ENCODE assay signal across 29 mouse cellular contexts in the genomic region with DNA sequence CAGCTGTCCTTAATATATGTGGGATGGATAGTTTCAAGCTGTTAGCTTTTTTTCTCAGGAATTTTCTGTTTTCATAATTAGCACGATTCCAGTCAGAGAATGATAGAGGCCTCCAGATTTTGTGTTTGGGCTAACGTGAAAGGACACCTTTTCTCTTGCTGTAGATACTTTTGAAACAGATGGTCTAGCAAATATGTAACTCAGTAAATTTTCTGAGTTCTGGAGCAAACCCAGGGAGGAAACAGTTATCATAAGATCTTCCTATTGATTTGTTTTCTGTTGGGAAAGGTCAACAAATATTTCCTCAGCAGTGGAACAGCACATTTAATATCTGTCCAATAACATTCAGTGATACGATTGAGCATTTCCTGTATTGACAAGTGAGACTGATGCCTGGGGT.
A peak's percentile ranks its signal among the peaks of the same experiment; 100 is the strongest.
DNase-seq lines count a peak whose midpoint lies in the region; ATAC-seq and TF ChIP-seq lines count a peak whose summit lies in the region.
"Had no signal": no experiment of that assay in that cellular context is flagged by ENCODE, and none has a peak within 500 bp of the region (broad histone marks: within the 10 kb centered on the region; RNA-seq: fewer than 3 reads in every experiment).

No protein-coding gene starts in this region.

- H3K9me3 ChIP-seq in lung, embryonic 14.5 days (ENCODE audit: low read depth, low read length): no peaks in the 10 kb centered on the region
- H3K9me3 ChIP-seq: embryonic facial prominence, embryonic 12.5 days; embryonic facial prominence, embryonic 15.5 days; G1E; heart, embryonic 12.5 days; heart, embryonic 15.5 days had no signal

- no peak for ATAC-seq in lung, embryonic 14.5 days (ENCODE audit: insufficient read depth)
- ATAC-seq: forebrain, embryonic 14.5 days; forebrain, postnatal 0 days; hindbrain, postnatal 0 days; inflammation-experienced regulatory T-cells, adult 6 months; Patski had no signal

- no peaks in the 10 kb centered on the region for H3K4me1 ChIP-seq in lung, embryonic 14.5 days (ENCODE audit: insufficient read depth)
- H3K4me1 ChIP-seq: embryonic facial prominence, embryonic 12.5 days; embryonic facial prominence, embryonic 15.5 days; heart, embryonic 12.5 days had no signal

- H3K27ac ChIP-seq in gastrocnemius, adult 2 months: peak overlapping the region; percentile 20; the same call in 1 of the 2 replicates
- H3K27ac ChIP-seq in lung, embryonic 14.5 days (ENCODE audit: low read depth): no peak overlapping the region
- H3K27ac ChIP-seq: embryonic facial prominence, embryonic 12.5 days; embryonic facial prominence, embryonic 15.5 days; heart, embryonic 15.5 days; hindbrain, embryonic 14.5 days; hindbrain, postnatal 0 days had no signal

- H3K4me2 ChIP-seq in lung, embryonic 14.5 days: no peak overlapping the region
- H3K4me2 ChIP-seq: embryonic facial prominence, embryonic 12.5 days; embryonic facial prominence, embryonic 15.5 days; heart, embryonic 12.5 days; heart, embryonic 15.5 days; hindbrain, embryonic 14.5 days had no signal

- no peaks in the 10 kb centered on the region for H3K27me3 ChIP-seq in lung, embryonic 14.5 days (ENCODE audit: insufficient read depth, low read length)
- H3K27me3 ChIP-seq: CH12.LX; embryonic facial prominence, embryonic 12.5 days; embryonic facial prominence, embryonic 15.5 days; heart, embryonic 12.5 days; heart, embryonic 15.5 days; Patski had no signal

- H3K36me3 ChIP-seq in lung, embryonic 14.5 days (ENCODE audit: insufficient read depth): no peaks in the 10 kb centered on the region
- H3K36me3 ChIP-seq: embryonic facial prominence, embryonic 12.5 days; embryonic facial prominence, embryonic 15.5 days; heart, embryonic 12.5 days; heart, embryonic 15.5 days had no signal

- H3K4me3 ChIP-seq in gastrocnemius, adult 2 months: no peak overlapping the region
- no peak overlapping the region for H3K4me3 ChIP-seq in lung, embryonic 14.5 days (ENCODE audit: low read depth, low read length)
- H3K4me3 ChIP-seq: embryonic facial prominence, embryonic 12.5 days; embryonic facial prominence, embryonic 15.5 days; heart, embryonic 12.5 days; heart, embryonic 15.5 days had no signal

- no peak overlapping the region for H3K9ac ChIP-seq in lung, embryonic 14.5 days
- H3K9ac ChIP-seq: embryonic facial prominence, embryonic 12.5 days; embryonic facial prominence, embryonic 15.5 days; forebrain, postnatal 0 days; heart, embryonic 12.5 days; heart, embryonic 15.5 days; hindbrain, embryonic 14.5 days had no signal

- intact Hi-C loops in gastrocnemius, adult 2 months (cut with DNase I): no loop called here
- intact Hi-C loops in gastrocnemius, postnatal 36 days (cut with DNase I): no loop called here

- DNase-seq in gastrocnemius, adult 2 months: no peak
- DNase-seq in gastrocnemius, postnatal 36 days: no peak
- DNase-seq in lung, embryonic 14.5 days: peak; percentile 3
- no peak for DNase-seq in lung, postnatal 36 days
- peak; percentile 39 for DNase-seq in brain, adult 2 months (ENCODE audit: low read depth, low spot score)
- DNase-seq in kidney, postnatal 14 days: no peak
- DNase-seq: adrenal gland, postnatal 10 days; adrenal gland, postnatal 36 days; B cell, adult 2 months; cerebellum, adult 11 months; cerebellum, adult 2 months; cerebellum, adult 9-11 months; cerebellum, postnatal 25 days; forebrain, postnatal 0 days; gastrocnemius, postnatal 14 days; heart, adult 18-20 months; heart, postnatal 10 days; heart, postnatal 36 days had no signal

- TF ChIP-seq CTCF in gastrocnemius, adult 2 months (IDR thresholded peaks at IDR 0.05): no peak
- TF ChIP-seq CTCF in lung, embryonic 14.5 days (IDR thresholded peaks at IDR 0.05; ENCODE audit: low read depth): no peak

- 38% methylated on average over 3 of the region's 3 CpGs for WGBS in lung, embryonic 14.5 days

Comparison
In these comparisons a context has a peak if more than half of its experiments do, and no peak if none do; other contexts are left out.
1. DNase-seq: peak in lung, embryonic 14.5 days (single experiment) and brain, adult 2 months (single experiment); none in gastrocnemius, adult 2 months (single experiment), gastrocnemius, postnatal 36 days (0 of 2), lung, postnatal 36 days (single experiment) and kidney, postnatal 14 days (single experiment).